Mouse (Mus musculus) myocyte (in vitro differentiated cells): ENCODE measurements around the gene Vps13d.

Experiments used
- CEBPB ChIP-seq: IDR thresholded peaks from 2 replicates; pipeline ENCODE4 v1.6.1; 2011; ENCODE audit warnings: mild to moderate bottlenecking, moderate library complexity; ENCODE audit not compliant: poor library complexity, insufficient read depth, severe bottlenecking
- E2F4 ChIP-seq: IDR thresholded peaks from one replicate; pipeline ENCODE4 v1.6.1; 2011; ENCODE audit warnings: mild to moderate bottlenecking, control low read depth, moderate library complexity; ENCODE audit not compliant: insufficient read depth
- MAX ChIP-seq: IDR thresholded peaks from one replicate; pipeline ENCODE4 v1.6.1; 2011; ENCODE audit warnings: low read depth, mild to moderate bottlenecking, control low read depth
- MYOD1 ChIP-seq, 3 experiments: IDR thresholded peaks; one replicate each; pipeline ENCODE4 v1.6.1; 2011; ENCODE audit warnings: control low read depth in 2 of 3, low read depth in 2 of 3, mild to moderate bottlenecking in 2 of 3, moderate library complexity in 1 of 3; ENCODE audit not compliant: insufficient read length in 2 of 3, control insufficient read depth in 1 of 3
- POLR2A ChIP-seq: IDR thresholded peaks from one replicate; pipeline ENCODE4 v1.6.1; 2011; ENCODE audit warnings: low read depth, mild to moderate bottlenecking, control low read depth, moderate library complexity; ENCODE audit not compliant: insufficient read length
- POLR2AphosphoS2 ChIP-seq: IDR thresholded peaks from one replicate; pipeline ENCODE4 v1.6.1; 2011; ENCODE audit warnings: low read depth, control low read depth; ENCODE audit not compliant: insufficient read length
- REST ChIP-seq: IDR thresholded peaks from one replicate; pipeline ENCODE4 v1.6.1; 2011; ENCODE audit warnings: mild to moderate bottlenecking, control low read depth, moderate library complexity; ENCODE audit not compliant: insufficient read depth, insufficient read length
- SRF ChIP-seq: IDR thresholded peaks from one replicate; pipeline ENCODE4 v1.6.1; 2011; ENCODE audit warnings: low read depth; ENCODE audit not compliant: control insufficient read depth, insufficient read length
- TCF3 ChIP-seq: IDR thresholded peaks from one replicate; pipeline ENCODE4 v1.6.1; 2011; ENCODE audit warnings: low read depth, control low read depth; ENCODE audit not compliant: insufficient read length
- USF1 ChIP-seq: IDR thresholded peaks from one replicate; pipeline ENCODE4 v1.6.1; 2011; ENCODE audit warnings: low read depth, mild to moderate bottlenecking, control low read depth, moderate library complexity

DNA sequence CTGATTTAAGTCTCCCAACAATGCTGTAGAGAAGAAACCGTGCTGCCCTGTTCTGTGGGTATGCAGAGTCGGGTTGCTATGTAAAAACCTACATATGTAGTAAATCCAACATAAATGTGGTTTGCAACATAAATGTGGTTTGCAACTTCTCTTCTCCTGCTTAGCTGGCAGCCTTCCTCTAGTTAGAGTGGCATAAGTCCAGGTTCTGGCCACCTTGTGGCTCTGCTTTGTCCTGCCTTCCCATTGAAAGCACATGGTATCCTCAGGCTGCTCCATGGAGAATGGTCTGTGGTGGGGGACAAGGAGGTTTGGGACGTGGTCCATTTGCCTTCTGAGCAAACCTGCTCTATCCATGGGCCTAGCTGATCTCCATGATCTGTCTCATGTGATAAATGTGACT, 243.9 kb downstream of the Vps13d start:
- no peak for TF ChIP-seq REST
- TF ChIP-seq POLR2A, result no peak
- no peak for TF ChIP-seq USF1
- TF ChIP-seq MYOD1 (IDR thresholded peaks at IDR 0.05; ENCODE audit: control insufficient read depth in 1 of 3, insufficient read length in 2 of 3, low read depth in 2 of 3), result no peak
- no peak for TF ChIP-seq POLR2AphosphoS2
- no peak for TF ChIP-seq E2F4
- TF ChIP-seq MAX, result no peak
- no peak for TF ChIP-seq CEBPB
- TF ChIP-seq SRF, result no peak
- TF ChIP-seq TCF3, result no peak
